Mouse (Mus musculus): Measurements from ENCODE around the gene 6430531B16Rik. TPM values are rescaled to one million over a fixed set of nuclear protein-coding genes. Genes with fewer than 3 reads are reported as not detected.

6430531B16Rik gene
- polyA plus RNA-seq (2014; fragmentation: Nextera tagmentation; extraction: Ambion mirVana) = 0.22 TPM in 1 of 2 replicates, not detected in the other

- H3K9ac ChIP-seq (ENCODE audit: low read length) = peak within 1 kb of the TSS; percentile 63
- no peak within 1 kb of the TSS for H3K27ac ChIP-seq (replicated peaks in 1 of 2; ENCODE audit: control insufficient read depth in 1 of 2, insufficient read depth in 1 of 2, low read depth in 2 of 2, low read length in 2 of 2)
- H3K4me3 ChIP-seq (ENCODE audit: control insufficient read depth in 1 of 2, insufficient read depth in 1 of 2, low read depth in 1 of 2, low read length in 2 of 2) = peak within 1 kb of the TSS; percentile 52 to 66
- H3K4me2 ChIP-seq (ENCODE audit: low read length) = peak within 1 kb of the TSS; percentile 88
- peaks cover 0 to 12% of the 10 kb centered on the region in 2 experiments; a peak in 2 of 4 replicates for H3K4me1 ChIP-seq (ENCODE audit: control insufficient read depth in 2 of 2, insufficient read depth in 2 of 2, low read length in 2 of 2)
- peak; percentile 69 for ATAC-seq (ENCODE audit: insufficient number of reproducible peaks, insufficient read depth, low FRiP score, low read depth)
- WGBS = 4% methylated on average over 32 of the region's 32 CpGs
- H3K9me3 ChIP-seq (ENCODE audit: control insufficient read depth, low read length) = 0 out of 2 replicates have a peak, but pooled peaks cover 4% of the 10 kb centered on the region
- H3K36me3 ChIP-seq (ENCODE audit: control insufficient read depth, insufficient read depth, low read length) = no peaks in the 10 kb centered on the region
- peaks cover 22% of the 10 kb centered on the region for H3K27me3 ChIP-seq (ENCODE audit: control insufficient read depth, insufficient read depth, low read length)
These were observed at the start of gene 6430531B16Rik for GRCm38 (mm10) chr7:139978278-139978892. 6430531B16Rik (minus strand) TSS chr7:139978755.

DNA sequence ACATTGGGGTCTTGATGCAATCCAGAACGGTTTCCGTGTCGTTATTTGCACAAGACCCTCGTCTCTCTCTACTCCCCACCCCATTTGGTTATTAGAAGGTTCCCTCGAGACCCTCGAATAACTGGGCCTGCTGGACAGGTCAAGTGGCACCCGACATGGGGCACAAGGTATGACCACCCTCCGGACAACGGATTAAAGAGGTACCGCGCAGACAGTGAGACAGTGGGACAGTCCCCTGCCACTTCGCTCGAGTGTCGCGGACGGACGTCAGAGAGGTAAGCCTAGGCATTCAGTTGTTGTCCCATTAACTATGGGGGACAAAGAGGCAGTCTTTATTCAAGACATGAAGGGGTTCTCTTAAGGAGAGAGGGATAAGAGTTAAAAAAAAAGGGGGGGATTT, 32.8 kb upstream of the 6430531B16Rik start:
- Histone ChIP-seq H3K36me3 (ENCODE audit: control insufficient read depth, insufficient read depth, low read length) (peaks cover 37% of the 10 kb centered on the region), H3K9me3 (ENCODE audit: control insufficient read depth, low read length) (no peaks in the 10 kb centered on the region), H3K4me2 (ENCODE audit: low read length) (no peak overlapping the region), H3K27ac (replicated peaks in 1 of 2; ENCODE audit: control insufficient read depth in 1 of 2, insufficient read depth in 1 of 2, low read depth in 2 of 2, low read length in 2 of 2) (no peak overlapping the region), H3K4me3 (ENCODE audit: control insufficient read depth in 1 of 2, insufficient read depth in 1 of 2, low read depth in 1 of 2, low read length in 2 of 2) (no peak overlapping the region), H3K4me1 (ENCODE audit: control insufficient read depth in 2 of 2, insufficient read depth in 2 of 2, low read length in 2 of 2) (no peaks in the 10 kb centered on the region), H3K9ac (ENCODE audit: low read length) (no peak overlapping the region), H3K27me3 (ENCODE audit: control insufficient read depth, insufficient read depth, low read length) (no peaks in the 10 kb centered on the region)
- WGBS = 96% methylated on average over 17 of the region's 17 CpGs
- no peak for ATAC-seq (ENCODE audit: insufficient number of reproducible peaks, insufficient read depth, low FRiP score, low read depth)

GRCm38 (mm10) chr7:140007781-140008180, 29.2 kb upstream of the 6430531B16Rik start:
- no peak overlapping the region for H3K9ac ChIP-seq (ENCODE audit: low read length)
- H3K4me1 ChIP-seq (ENCODE audit: control insufficient read depth in 2 of 2, insufficient read depth in 2 of 2, low read length in 2 of 2) = no peaks in the 10 kb centered on the region
- peaks cover 67% of the 10 kb centered on the region for H3K36me3 ChIP-seq (ENCODE audit: control insufficient read depth, insufficient read depth, low read length)
- H3K27me3 ChIP-seq (ENCODE audit: control insufficient read depth, insufficient read depth, low read length) = no peaks in the 10 kb centered on the region
- no peak overlapping the region for H3K4me3 ChIP-seq (ENCODE audit: control insufficient read depth in 1 of 2, insufficient read depth in 1 of 2, low read depth in 1 of 2, low read length in 2 of 2)
- ATAC-seq (ENCODE audit: insufficient number of reproducible peaks, insufficient read depth, low FRiP score, low read depth) = no peak
- no peak overlapping the region for H3K4me2 ChIP-seq (ENCODE audit: low read length)
- 90% methylated on average over 9 of the region's 9 CpGs for WGBS
- H3K27ac ChIP-seq (replicated peaks in 1 of 2; ENCODE audit: control insufficient read depth in 1 of 2, insufficient read depth in 1 of 2, low read depth in 2 of 2, low read length in 2 of 2) = no peak overlapping the region
- no peaks in the 10 kb centered on the region for H3K9me3 ChIP-seq (ENCODE audit: control insufficient read depth, low read length)

GRCm38 (mm10) chr7:140006861-140007611, 28.5 kb upstream of the 6430531B16Rik start:
- H3K9me3 ChIP-seq (ENCODE audit: control insufficient read depth, low read length) = no peaks in the 10 kb centered on the region
- 89% methylated on average over 9 of the region's 9 CpGs for WGBS
- ATAC-seq (ENCODE audit: insufficient number of reproducible peaks, insufficient read depth, low FRiP score, low read depth) = no peak
- no peak overlapping the region for H3K9ac ChIP-seq (ENCODE audit: low read length)
- no peak overlapping the region for H3K27ac ChIP-seq (replicated peaks in 1 of 2; ENCODE audit: control insufficient read depth in 1 of 2, insufficient read depth in 1 of 2, low read depth in 2 of 2, low read length in 2 of 2)
- no peak overlapping the region for H3K4me2 ChIP-seq (ENCODE audit: low read length)
- no peaks in the 10 kb centered on the region for H3K27me3 ChIP-seq (ENCODE audit: control insufficient read depth, insufficient read depth, low read length)
- peaks cover 74% of the 10 kb centered on the region for H3K36me3 ChIP-seq (ENCODE audit: control insufficient read depth, insufficient read depth, low read length)
- no peaks in the 10 kb centered on the region for H3K4me1 ChIP-seq (ENCODE audit: control insufficient read depth in 2 of 2, insufficient read depth in 2 of 2, low read length in 2 of 2)
- no peak overlapping the region for H3K4me3 ChIP-seq (ENCODE audit: control insufficient read depth in 1 of 2, insufficient read depth in 1 of 2, low read depth in 1 of 2, low read length in 2 of 2)

- Histone ChIP-seq H3K9me3 (ENCODE audit: control insufficient read depth, low read length) (no peaks in the 10 kb centered on the region), H3K4me2 (ENCODE audit: low read length) (no peak overlapping the region), H3K27ac (replicated peaks in 1 of 2; ENCODE audit: control insufficient read depth in 1 of 2, insufficient read depth in 1 of 2, low read depth in 2 of 2, low read length in 2 of 2) (no peak overlapping the region), H3K27me3 (ENCODE audit: control insufficient read depth, insufficient read depth, low read length) (no peaks in the 10 kb centered on the region), H3K36me3 (ENCODE audit: control insufficient read depth, insufficient read depth, low read length) (peaks cover 83% of the 10 kb centered on the region), H3K9ac (ENCODE audit: low read length) (no peak overlapping the region), H3K4me1 (ENCODE audit: control insufficient read depth in 2 of 2, insufficient read depth in 2 of 2, low read length in 2 of 2) (no peaks in the 10 kb centered on the region), H3K4me3 (ENCODE audit: control insufficient read depth in 1 of 2, insufficient read depth in 1 of 2, low read depth in 1 of 2, low read length in 2 of 2) (no peak overlapping the region)
- no peak for ATAC-seq (ENCODE audit: insufficient number of reproducible peaks, insufficient read depth, low FRiP score, low read depth)
- WGBS = 91% methylated on average over 8 of the region's 8 CpGs
These were observed 26.1 kb upstream of the 6430531B16Rik start for GRCm38 (mm10) chr7:140004666-140005065.

- H3K4me3 ChIP-seq (ENCODE audit: control insufficient read depth in 1 of 2, insufficient read depth in 1 of 2, low read depth in 1 of 2, low read length in 2 of 2) = no peak overlapping the region
- H3K4me2 ChIP-seq (ENCODE audit: low read length) = no peak overlapping the region
- H3K27me3 ChIP-seq (ENCODE audit: control insufficient read depth, insufficient read depth, low read length) = no peaks in the 10 kb centered on the region
- H3K36me3 ChIP-seq (ENCODE audit: control insufficient read depth, insufficient read depth, low read length) = peaks cover 95% of the 10 kb centered on the region
- 83% methylated on average over 12 of the region's 12 CpGs for WGBS
- H3K27ac ChIP-seq (replicated peaks in 1 of 2; ENCODE audit: control insufficient read depth in 1 of 2, insufficient read depth in 1 of 2, low read depth in 2 of 2, low read length in 2 of 2) = no peak overlapping the region
- H3K9ac ChIP-seq (ENCODE audit: low read length) = no peak overlapping the region
- H3K9me3 ChIP-seq (ENCODE audit: control insufficient read depth, low read length) = no peaks in the 10 kb centered on the region
- no peaks in the 10 kb centered on the region for H3K4me1 ChIP-seq (ENCODE audit: control insufficient read depth in 2 of 2, insufficient read depth in 2 of 2, low read length in 2 of 2)
- no peak for ATAC-seq (ENCODE audit: insufficient number of reproducible peaks, insufficient read depth, low FRiP score, low read depth)
These were observed 22.7 kb upstream of the 6430531B16Rik start for GRCm38 (mm10) chr7:140001086-140001740.

DNA sequence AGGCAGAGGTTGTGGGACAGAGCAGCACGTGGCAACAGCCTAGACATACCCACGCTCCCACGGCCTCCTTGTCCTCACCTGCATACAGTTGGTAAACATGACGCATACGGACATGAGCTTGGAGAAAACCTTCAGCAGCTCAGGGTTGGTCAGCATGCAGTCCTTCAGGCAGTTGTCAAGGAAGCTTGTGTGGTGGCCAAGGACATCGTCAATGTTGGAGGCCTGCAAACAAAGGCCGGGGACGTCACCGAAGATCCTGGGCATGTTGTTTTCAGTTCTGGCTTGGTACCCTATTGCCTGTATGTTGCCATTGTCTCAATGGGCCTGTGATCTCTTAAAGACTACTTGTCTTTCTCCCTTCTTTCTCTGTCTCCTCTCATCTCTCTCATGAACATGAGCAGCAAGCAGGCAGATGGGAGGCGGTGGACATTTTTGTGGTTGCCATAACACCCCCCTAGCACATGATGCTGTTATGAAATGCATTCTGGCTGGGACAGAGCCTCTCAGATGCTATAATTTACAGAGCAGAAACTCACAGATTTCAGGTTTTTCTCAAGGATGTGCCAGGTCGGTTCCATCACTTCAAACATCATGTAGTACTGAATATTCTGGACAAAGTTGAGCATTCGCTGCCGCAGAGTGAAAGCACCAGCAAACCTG, 20.3 kb upstream of the 6430531B16Rik start:
- H3K4me2 ChIP-seq (ENCODE audit: low read length) = no peak overlapping the region
- no peaks in the 10 kb centered on the region for H3K9me3 ChIP-seq (ENCODE audit: control insufficient read depth, low read length)
- H3K9ac ChIP-seq (ENCODE audit: low read length) = no peak overlapping the region
- H3K27ac ChIP-seq (replicated peaks in 1 of 2; ENCODE audit: control insufficient read depth in 1 of 2, insufficient read depth in 1 of 2, low read depth in 2 of 2, low read length in 2 of 2) = no peak overlapping the region
- peaks cover 87% of the 10 kb centered on the region for H3K36me3 ChIP-seq (ENCODE audit: control insufficient read depth, insufficient read depth, low read length)
- WGBS = 94% methylated on average over 13 of the region's 13 CpGs
- no peak for ATAC-seq (ENCODE audit: insufficient number of reproducible peaks, insufficient read depth, low FRiP score, low read depth)
- no peaks in the 10 kb centered on the region for H3K4me1 ChIP-seq (ENCODE audit: control insufficient read depth in 2 of 2, insufficient read depth in 2 of 2, low read length in 2 of 2)
- no peak overlapping the region for H3K4me3 ChIP-seq (ENCODE audit: control insufficient read depth in 1 of 2, insufficient read depth in 1 of 2, low read depth in 1 of 2, low read length in 2 of 2)
- 0 out of 2 replicates have a peak, but pooled peaks cover under 1% of the 10 kb centered on the region for H3K27me3 ChIP-seq (ENCODE audit: control insufficient read depth, insufficient read depth, low read length)

Data from heart, embryonic 14.5 days (tissue).